ENCODE assay signal across 18 mouse cellular contexts in the genomic region with DNA sequence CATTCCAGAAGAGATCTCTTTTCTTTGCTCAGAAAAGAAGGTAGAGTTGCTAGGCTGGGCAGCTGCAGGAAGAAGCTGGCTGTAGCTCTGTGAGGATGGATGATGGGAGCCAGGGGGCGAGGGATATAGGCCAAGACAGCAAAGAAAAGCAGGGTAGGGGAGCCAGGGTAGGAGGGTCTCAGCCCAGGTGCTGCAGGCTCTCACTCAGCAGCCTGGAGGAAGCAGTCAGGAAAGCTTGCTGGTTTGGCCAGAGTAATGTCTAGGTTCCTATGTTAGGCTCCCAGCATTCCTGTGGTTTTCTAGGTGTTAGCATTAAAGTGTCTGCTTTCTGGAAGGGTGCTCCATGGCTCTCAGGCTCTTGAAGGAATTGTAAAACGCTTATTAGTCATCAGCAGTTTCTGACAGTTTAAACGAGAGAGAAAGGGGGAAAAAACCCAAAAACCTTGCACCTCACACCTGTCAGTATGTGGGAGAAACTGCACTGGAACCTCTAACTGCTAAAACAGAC.
DNase-seq lines count a peak whose midpoint lies in the region; ATAC-seq and TF ChIP-seq lines count a peak whose summit lies in the region.
"Had no signal": no experiment of that assay in that cellular context is flagged by ENCODE, and none has a peak within 500 bp of the region (broad histone marks: within the 10 kb centered on the region; RNA-seq: fewer than 3 reads in every experiment).

No protein-coding gene starts in this region.

- no peak overlapping the region for H3K27ac ChIP-seq in thymus, adult 2 months (ENCODE audit: control insufficient read depth, insufficient read depth, low read length)
- H3K27ac ChIP-seq in limb, embryonic 10.5 days, result 0 out of 2 replicates have a peak overlapping the region, but pooled peaks have one; percentile 7
- peak overlapping the region; percentile 30 for H3K27ac ChIP-seq in lung, embryonic 16.5 days (ENCODE audit: low read length)
- H3K27ac ChIP-seq: left cerebral cortex, adult 2 months had no signal

- TF ChIP-seq POLR2A in thymus, adult 2 months (IDR thresholded peaks at IDR 0.05; ENCODE audit: control insufficient read depth, extremely low read depth, insufficient read depth, low read length, poor library complexity), result no peak

- H3K4me3 ChIP-seq in thymus, adult 2 months (ENCODE audit: control insufficient read depth, insufficient read depth, low read length), result no peak overlapping the region
- no peak overlapping the region for H3K4me3 ChIP-seq in limb, embryonic 10.5 days
- H3K4me3 ChIP-seq in lung, embryonic 16.5 days (ENCODE audit: low read length), result no peak overlapping the region
- H3K4me3 ChIP-seq: left cerebral cortex, adult 2 months had no signal

- no peaks in the 10 kb centered on the region for H3K9me3 ChIP-seq in limb, embryonic 10.5 days (replicated peaks)
- H3K9me3 ChIP-seq in lung, embryonic 16.5 days (ENCODE audit: control insufficient read depth, low read length), result no peaks in the 10 kb centered on the region

- TF ChIP-seq CTCF in thymus, adult 2 months (IDR thresholded peaks at IDR 0.05; ENCODE audit: borderline replicate concordance, control insufficient read depth, extremely low read depth, insufficient read depth, low read length, poor library complexity), result no peak

- no peaks in the 10 kb centered on the region for H3K36me3 ChIP-seq in thymus, adult 2 months (ENCODE audit: control insufficient read depth, insufficient read depth, low read length)
- no peaks in the 10 kb centered on the region for H3K36me3 ChIP-seq in limb, embryonic 10.5 days
- no peaks in the 10 kb centered on the region for H3K36me3 ChIP-seq in lung, embryonic 16.5 days (ENCODE audit: control insufficient read depth, insufficient read depth, low read length)

- H3K9ac ChIP-seq in lung, embryonic 16.5 days (ENCODE audit: low read length), result no peak overlapping the region
- H3K9ac ChIP-seq: liver, postnatal 0 days had no signal

- no peak overlapping the region for H3K4me2 ChIP-seq in lung, embryonic 16.5 days (ENCODE audit: low read depth, low read length)
- H3K4me2 ChIP-seq: heart, embryonic 11.5 days had no signal

- H3K27me3 ChIP-seq in thymus, adult 2 months (ENCODE audit: control insufficient read depth, insufficient read depth, low read length), result no peaks in the 10 kb centered on the region
- no peaks in the 10 kb centered on the region for H3K27me3 ChIP-seq in limb, embryonic 10.5 days (ENCODE audit: low read depth, poor library complexity, severe bottlenecking)
- no peaks in the 10 kb centered on the region for H3K27me3 ChIP-seq in lung, embryonic 16.5 days (ENCODE audit: control insufficient read depth, insufficient read depth, low read depth, low read length)

- WGBS in thymus, adult 2 months, result 75% methylated on average over 3 of the region's 3 CpGs
- WGBS in limb, embryonic 10.5 days, result 79% methylated on average over 3 of the region's 3 CpGs
- 49% methylated on average over 3 of the region's 3 CpGs for WGBS in lung, embryonic 16.5 days

- no peaks in the 10 kb centered on the region; the same call in 1 of the 2 replicates for H3K4me1 ChIP-seq in thymus, adult 2 months (replicated peaks; ENCODE audit: control insufficient read depth, insufficient read depth, low read length)
- peaks cover 34% of the 10 kb centered on the region for H3K4me1 ChIP-seq in limb, embryonic 10.5 days
- peaks cover 2% of the 10 kb centered on the region; the same call in 1 of the 2 replicates for H3K4me1 ChIP-seq in lung, embryonic 16.5 days (replicated peaks; ENCODE audit: control insufficient read depth, insufficient read depth, low read length)

- ATAC-seq in lung, embryonic 16.5 days (ENCODE audit: low read depth), result peak; percentile 38; the same call in 1 of the 2 replicates
- ATAC-seq: hindbrain, embryonic 16.5 days; liver, postnatal 0 days had no signal

- DNase-seq in thymus, postnatal 14 days, result peak; percentile 19
- DNase-seq in thymus, adult 2 months, result no peak
- no peak for DNase-seq in limb, embryonic 10.5 days (ENCODE audit: low spot score)
- no peak for DNase-seq in retina, postnatal 1 day
- no peak for DNase-seq in right cerebral cortex, postnatal 4 days
- no peak for DNase-seq in kidney, adult 8-10 months
- DNase-seq in right cerebral cortex, postnatal 14 days, result no peak
- DNase-seq: cerebellum, adult 9-11 months; heart, postnatal 14 days; kidney, adult 11 months; kidney, postnatal 10 days; liver; liver, postnatal 0 days; thymus, postnatal 4 days had no signal
